Mouse (Mus musculus) thymus, postnatal 4 days (tissue): ENCODE data around the gene Cipc.

ENCODE experiments used
- DNase-seq: peaks from one replicate; pipeline ENCODE4 v3.0.0; 2021

Gene Cipc

DNA sequence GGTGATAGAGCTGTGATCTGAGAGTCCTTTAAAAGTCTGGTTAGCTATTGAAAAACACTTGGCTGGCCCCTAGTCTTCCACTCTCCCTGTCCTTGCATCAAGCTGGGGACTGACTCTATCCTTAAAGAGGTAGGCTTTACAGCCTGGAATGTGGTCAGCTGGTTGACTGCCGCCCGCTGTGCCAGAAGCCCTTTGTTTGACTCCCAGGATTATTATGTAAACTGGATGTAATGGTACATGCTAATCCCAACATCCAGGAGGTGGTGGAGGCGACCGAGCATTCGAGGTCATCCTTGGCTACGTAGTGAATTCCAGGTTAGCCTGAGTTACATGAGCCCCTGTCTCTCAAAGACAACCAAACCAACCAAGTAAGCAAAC, 14.3 kb upstream of the Cipc start:
- no peak for DNase-seq

- no peak for DNase-seq
Observed at GRCm38 (mm10) chr12:86934748-86935147, 12.1 kb upstream of the Cipc start.

DNA sequence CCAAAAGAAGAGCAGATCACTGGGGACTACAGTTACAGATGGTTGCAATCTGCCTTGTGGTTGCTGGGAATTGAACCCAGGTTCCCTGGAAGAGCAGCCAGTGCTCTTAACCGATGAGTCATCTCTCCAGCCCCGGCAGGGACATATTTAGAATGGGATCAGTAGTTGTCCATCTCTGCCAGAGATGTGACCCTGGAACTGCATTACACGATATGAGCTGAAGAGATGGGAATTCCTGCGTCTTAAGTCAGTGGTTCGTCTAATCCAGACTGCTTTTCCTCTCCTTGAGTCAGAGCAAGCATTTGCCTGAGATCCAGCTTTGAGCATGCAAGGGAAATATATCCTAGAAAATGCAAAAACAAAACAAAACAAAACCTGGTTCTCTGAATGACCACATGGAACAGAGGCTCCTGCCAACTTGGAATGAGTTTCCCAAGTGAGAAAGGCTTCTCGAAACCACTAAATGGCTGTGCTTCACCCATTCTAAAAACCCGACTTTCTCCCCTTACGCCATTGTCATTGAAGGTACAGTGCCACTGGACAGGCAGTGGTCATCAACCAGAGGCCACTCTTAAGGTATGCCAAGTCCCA, 11.1 kb upstream of the Cipc start:
- DNase-seq: no peak

- no peak for DNase-seq
Observed at GRCm38 (mm10) chr12:86936587-86937343, 10.1 kb upstream of the Cipc start.

DNA sequence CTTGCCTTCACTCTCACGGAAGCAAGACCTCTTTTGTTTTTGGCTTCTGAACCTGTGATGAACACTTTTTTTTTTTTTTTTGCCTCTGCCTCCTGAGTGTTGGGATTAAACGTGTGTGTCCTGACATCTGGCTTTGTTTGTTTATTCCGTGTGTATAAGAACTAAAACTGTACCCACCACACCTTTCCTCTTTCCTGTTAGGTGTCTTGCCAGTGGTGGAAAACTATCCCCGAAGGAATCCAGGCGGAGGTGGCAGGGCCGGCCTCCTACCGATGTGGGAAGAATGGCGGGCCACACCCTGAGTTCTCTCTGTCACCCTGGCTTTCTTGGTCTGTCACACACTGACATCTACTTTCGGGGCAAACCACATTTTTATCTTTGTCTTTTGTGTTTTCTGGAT, 8.3 kb upstream of the Cipc start:
- no peak for DNase-seq

- DNase-seq: no peak
Observed at GRCm38 (mm10) chr12:86941173-86941572, 5.7 kb upstream of the Cipc start.

GRCm38 (mm10) chr12:86941734-86942486, 4.9 kb upstream of the Cipc start:
- no peak for DNase-seq

DNA sequence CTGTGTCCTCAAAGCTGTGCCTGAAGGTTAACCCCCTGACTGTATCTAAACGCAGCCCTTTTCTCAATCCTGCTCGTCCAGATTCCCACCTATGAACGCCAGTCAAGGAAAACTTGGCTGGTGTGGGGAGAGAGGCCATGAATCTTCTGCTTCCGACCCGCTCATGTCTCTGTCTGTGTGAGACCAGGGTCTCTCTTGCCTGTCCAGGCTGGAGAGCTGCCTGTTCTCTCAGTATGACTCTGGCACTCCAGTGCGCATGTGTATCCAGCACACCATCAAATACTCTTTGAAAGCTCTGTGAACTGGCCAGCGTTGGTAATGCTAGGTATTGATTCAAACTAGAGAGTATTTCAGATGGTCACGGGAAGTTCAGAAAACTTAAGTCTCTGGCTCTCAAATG, 3.4 kb upstream of the Cipc start:
- no peak for DNase-seq

DNA sequence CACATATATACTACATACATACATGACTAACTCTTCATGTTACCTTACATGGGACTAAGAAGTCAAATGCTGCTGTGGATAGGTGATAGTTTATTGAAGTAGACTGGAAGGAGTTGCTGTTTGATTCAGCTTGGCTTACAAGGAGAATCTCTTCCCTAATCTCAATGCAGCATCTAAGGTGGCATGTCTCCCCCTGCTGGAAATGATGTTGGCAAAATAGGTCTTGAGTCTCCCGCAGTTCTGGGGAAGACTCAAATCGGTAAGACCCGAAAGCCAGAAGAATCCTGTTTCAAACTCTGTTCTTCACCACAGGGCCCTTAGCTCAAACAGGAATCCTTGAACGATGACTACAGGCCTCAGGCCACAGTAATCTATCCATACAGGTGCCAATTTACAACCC, 1.7 kb upstream of the Cipc start:
- peak; percentile 74 for DNase-seq

DNA sequence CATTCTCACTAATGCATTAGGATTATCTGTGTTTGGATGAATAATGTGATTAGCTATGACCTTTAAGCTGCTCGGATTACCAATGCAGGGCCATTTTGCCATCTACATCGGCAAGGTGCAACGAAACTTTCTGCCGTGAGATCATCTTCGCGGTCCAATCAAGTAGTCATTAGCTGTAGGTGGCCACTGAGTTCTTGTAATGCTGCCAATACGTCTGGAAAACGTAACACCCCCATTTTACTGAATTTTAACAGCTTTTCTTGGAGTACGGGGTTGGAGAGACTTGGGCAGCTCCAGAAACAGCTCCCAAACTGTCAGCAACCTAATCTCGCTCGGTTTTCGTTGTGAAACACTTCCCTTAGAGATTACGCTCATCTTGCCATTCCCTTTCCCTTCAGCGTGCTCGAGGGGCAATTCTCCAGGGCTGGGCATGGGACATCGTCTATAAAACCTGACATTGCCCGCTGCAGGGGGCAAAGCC, 502 bp upstream of the Cipc start:
- DNase-seq: no peak

DNA sequence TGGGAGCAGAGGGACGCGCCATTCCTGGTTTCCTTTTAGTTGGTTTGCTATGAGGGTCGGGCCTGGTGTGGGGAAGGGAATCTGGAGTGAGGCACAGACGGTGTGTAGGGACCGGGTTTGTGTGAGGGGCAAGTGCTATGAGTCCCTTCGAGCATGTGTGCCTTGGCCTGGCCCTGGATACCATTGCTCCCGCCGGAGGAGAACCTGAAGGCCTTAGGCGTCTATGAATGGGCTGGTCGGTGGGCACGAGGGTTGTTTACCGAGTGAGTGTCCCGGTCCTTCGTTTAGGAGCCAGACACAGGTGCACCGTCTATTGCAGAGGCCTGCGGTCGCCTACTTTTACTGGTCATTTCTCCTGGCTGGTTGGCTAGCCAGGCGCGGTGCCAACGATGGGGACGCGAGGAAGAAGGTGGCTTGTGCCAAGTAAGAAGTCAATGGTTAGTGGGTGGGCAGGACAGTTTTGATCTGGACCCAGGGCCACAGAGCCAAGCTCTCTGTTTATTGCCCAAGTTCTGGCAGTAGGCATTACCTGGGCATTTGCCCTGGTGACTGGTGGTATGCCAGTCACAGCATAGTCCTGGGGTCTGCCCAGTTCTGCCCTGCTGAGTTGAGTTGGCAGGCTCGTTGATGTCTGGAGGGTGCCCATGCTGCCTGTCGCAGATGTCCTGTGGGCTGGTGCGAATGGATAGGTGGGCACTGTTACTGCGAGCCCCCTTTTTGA, 998 bp downstream of the Cipc start:
- no peak for DNase-seq

GRCm38 (mm10) chr12:86948627-86949026, 1.8 kb downstream of the Cipc start:
- no peak for DNase-seq

GRCm38 (mm10) chr12:86949501-86949900, 2.7 kb downstream of the Cipc start:
- peak; percentile 39 for DNase-seq

DNA sequence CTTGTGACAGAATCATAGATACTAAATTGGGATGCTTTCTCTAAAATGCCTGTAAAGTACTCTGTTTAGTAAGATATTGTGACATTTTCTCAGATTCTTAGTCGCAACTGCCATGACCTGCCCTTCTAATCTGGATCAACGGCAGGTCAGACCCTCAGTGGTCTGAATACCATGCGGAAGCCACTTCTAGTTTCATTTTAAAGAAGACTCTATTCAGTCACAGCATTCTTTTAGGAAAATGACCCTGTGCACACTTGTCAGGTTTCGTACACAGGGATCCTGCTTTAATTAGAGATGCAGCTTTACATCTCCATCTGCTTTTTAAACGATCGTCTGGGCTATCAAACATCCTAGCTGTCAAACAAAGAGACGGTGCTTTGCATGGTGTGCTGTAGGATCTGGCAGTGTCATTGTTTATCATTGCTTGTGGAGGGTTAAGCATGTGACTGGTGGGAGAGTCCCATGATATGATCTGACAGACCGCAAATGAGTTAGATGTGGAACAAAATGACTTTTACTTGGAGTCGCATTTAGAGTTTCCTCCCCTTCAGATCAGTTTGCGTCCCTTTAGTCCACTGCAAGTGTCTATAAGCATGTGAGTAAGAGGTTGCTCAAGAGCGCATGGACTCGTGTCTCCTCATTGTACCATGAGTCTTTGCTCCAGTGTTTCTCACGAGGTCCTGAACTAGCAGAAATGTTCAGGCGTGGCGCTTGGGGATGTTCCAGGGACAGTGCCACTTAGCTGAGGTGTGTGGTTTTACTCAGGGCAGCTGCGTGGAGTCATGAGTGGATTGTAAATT, 3.5 kb downstream of the Cipc start:
- DNase-seq: peak; percentile 17

DNA sequence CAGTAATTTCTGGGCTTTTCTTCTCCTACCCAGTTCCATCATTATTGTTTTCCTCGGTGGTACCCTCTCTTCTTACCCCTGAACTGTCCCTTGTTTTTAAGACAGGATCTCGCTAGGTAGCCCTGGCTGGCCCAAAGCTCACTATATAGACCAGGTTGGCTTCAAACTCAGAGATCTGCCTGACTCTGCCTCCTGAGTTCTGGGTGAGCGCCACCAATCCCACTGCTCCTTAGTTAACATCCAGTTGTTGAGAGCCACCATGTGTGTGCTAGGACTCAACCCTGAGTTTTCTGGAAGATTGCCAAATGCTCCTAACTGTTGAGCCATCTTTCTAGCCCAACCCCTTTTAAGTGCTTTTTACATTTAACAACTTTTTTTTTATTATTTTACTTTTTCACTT, 4.1 kb downstream of the Cipc start:
- no peak for DNase-seq

- no peak for DNase-seq
Observed at GRCm38 (mm10) chr12:86952331-86952850, 5.5 kb downstream of the Cipc start.

DNA sequence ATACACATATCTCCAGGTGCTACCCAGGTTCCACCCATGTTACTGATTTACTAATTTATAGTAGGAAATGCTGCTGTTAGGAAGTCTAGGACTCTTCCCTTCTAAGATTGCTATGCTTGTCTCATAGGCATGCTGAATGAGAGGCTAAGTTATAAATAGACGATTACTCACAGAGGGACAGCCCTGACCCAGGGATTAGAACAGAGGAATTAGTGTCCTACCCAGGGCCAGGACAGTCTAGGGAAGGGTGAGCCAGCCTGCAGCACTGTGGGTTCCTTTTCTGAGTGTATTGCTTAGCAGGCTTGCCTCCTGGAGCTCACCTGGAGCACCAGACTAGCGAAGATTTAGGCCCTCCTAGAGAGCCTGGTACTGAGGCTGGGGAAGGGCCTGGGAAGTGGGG, 9.1 kb downstream of the Cipc start:
- no peak for DNase-seq

- DNase-seq: no peak
Observed at GRCm38 (mm10) chr12:86958558-86958957, 11.7 kb downstream of the Cipc start.

DNA sequence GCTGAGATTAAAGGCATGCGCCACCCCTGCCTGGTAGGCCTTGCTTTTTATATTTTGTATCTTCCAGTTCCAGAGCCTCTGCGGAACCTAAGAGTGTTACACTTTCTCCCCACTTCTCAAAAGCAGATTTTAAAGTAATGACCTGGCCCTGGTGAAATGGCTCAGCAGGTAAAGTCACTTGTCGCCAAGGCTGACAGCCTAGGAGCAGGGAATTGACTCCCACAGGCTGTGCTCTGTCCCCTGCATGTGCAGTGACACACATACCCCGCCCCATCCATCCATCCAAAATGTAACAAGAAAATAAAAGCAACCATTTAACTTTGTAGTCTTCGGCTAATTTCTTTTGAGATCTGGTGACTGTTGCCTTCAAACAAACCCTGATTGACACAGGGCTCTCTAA, 12.8 kb downstream of the Cipc start:
- no peak for DNase-seq

- DNase-seq: no peak
Observed at GRCm38 (mm10) chr12:86960138-86960537, 13.3 kb downstream of the Cipc start.

- no peak for DNase-seq
Observed at GRCm38 (mm10) chr12:86960791-86961335, 14.0 kb downstream of the Cipc start.
